Mouse (Mus musculus) erythroblast, adult 5-6 weeks (primary cell): ENCODE data around the gene Clec16a. TPM values are rescaled to one million over a fixed set of nuclear protein-coding genes. Genes with fewer than 3 reads are reported as not detected.

Experiments
- ATAC-seq: replicated peaks from 2 replicates; pipeline ENCODE4 v1.8.0; 2016; ENCODE audit warnings: moderate number of reproducible peaks, mild to moderate bottlenecking, moderate TSS enrichment, inconsistent platforms; ENCODE audit not compliant: poor library complexity, low FRiP score, severe bottlenecking
- total RNA-seq, 2 experiments: library from RNA; stranded (forward) in 1 of 2; stranded (reverse) in 1 of 2; fragments of 150-400 nt in 1 of 2; fragments of 200-764, 138-1000 nt in 1 of 2; gene quantifications; 2 replicates each; pipeline versions ENCODE4 v1.2.3 to v1.2.4; 2015 to 2017; ENCODE audit warnings: low replicate concordance in 2 of 2

Gene Clec16a
- total RNA-seq, 2 experiments from 2014 or later: 4.0 to 5.4 TPM

GRCm38 (mm10) chr16:10777579-10778160 is 232.5 kb downstream of the Clec16a start:
- ATAC-seq: no peak

- ATAC-seq: no peak
These were observed 235.5 kb downstream of the Clec16a start for GRCm38 (mm10) chr16:10780631-10781120.

GRCm38 (mm10) chr16:10781862-10782371 is 236.8 kb downstream of the Clec16a start:
- ATAC-seq: no peak

- ATAC-seq: no peak
These were observed 237.4 kb downstream of the Clec16a start for GRCm38 (mm10) chr16:10782377-10783151.

- no peak for ATAC-seq
These were observed 238.0 kb downstream of the Clec16a start for GRCm38 (mm10) chr16:10783152-10783434.

- no peak for ATAC-seq
These were observed 238.3 kb downstream of the Clec16a start for GRCm38 (mm10) chr16:10783451-10783850.

- ATAC-seq: no peak
These were observed 239.0 kb downstream of the Clec16a start for GRCm38 (mm10) chr16:10783883-10784792.

- ATAC-seq: peak; percentile 58
These were observed 239.7 kb downstream of the Clec16a start for GRCm38 (mm10) chr16:10784793-10785370.

- ATAC-seq: peak; percentile 77
These were observed 240.5 kb downstream of the Clec16a start, which contains the start of gene Socs1 for GRCm38 (mm10) chr16:10785371-10786231. Gene Socs1, minus strand, starts transcription at chr16:10785536.

GRCm38 (mm10) chr16:10786288-10786687 is 241.1 kb downstream of the Clec16a start:
- ATAC-seq: peak; percentile 77

- no peak for ATAC-seq
These were observed 241.8 kb downstream of the Clec16a start for GRCm38 (mm10) chr16:10786782-10787547.

GRCm38 (mm10) chr16:10787548-10788058 is 242.5 kb downstream of the Clec16a start:
- ATAC-seq: no peak

- no peak for ATAC-seq
These were observed 243.1 kb downstream of the Clec16a start, which contains the start of gene Tnp2 for GRCm38 (mm10) chr16:10788271-10788670. Gene Tnp2, minus strand, starts transcription at chr16:10788660.

GRCm38 (mm10) chr16:10788866-10789265 is 243.7 kb downstream of the Clec16a start:
- ATAC-seq: no peak

- ATAC-seq: no peak
These were observed 245.6 kb downstream of the Clec16a start, which contains the start of gene Prm3 for GRCm38 (mm10) chr16:10790702-10791101. Gene Prm3, minus strand, starts transcription at chr16:10790914.
